Mouse (Mus musculus): Measurements from ENCODE around the gene Mup22. TPM values are rescaled to one million over a fixed set of nuclear protein-coding genes. Genes with fewer than 3 reads are reported as not detected.
"Not testable (repeated sequence)": the region's sequence is repeated elsewhere in the genome, so short reads cannot be mapped to it uniquely, and the experiment has no call there.

The Mup22 gene
- total RNA-seq (2021): 10 to 100 TPM in 1 of 2 experiments, not detected in 1; 30.5 TPM
- long read RNA-seq, experiment 1, partial matches to known transcripts: 2 of 6 reads
- long read RNA-seq, experiment 1, other reads (novel, unspliced or antisense): 0 of 6 reads
- long read RNA-seq, experiment 2: 0 reads

DNA sequence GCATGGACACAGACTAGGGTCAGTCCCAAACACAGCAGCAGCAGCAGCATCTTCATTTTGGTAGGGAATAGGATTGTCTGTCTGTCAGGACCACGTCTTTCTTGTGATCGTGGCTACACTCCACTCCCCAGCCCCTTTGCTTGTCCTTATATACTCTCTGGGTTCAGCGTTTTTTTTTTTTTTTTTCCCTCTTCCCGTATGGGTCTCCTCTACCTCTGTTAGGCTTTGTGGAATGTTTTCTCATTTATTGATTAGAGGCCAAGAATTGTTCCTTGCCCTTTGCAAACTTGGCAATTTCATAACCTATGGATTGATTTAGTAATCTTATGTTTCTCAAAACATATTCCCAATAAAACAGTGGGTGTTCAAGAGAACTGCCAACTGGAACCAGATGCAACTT, at the start of gene Mup22:
Gene Mup22 (minus strand): TSS at position 101 of the 400 bp plus-strand sequence.
- DNase-seq; H3K27ac ChIP-seq; intact Hi-C loops (cut with DNase I); H3K4me3 ChIP-seq: not testable (repeated sequence)

DNA sequence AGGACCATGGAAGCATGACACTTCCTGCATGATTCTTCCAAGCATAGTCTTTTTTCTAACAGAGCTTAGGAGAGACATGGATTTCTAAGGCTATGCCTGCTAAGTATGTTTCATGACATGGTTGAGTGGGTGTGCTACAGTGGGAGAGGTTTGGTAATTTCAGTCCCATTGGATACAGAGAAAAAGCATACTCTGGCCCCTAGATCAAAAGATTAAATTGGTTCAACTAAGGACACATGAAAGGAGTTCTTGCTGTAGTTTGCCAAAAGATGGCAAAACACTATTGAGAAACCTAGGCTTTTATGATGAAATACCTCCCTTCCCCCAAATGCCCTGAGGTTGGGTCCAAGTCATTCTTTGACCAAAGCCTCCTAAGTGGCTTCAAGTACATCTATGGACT, 19.6 kb upstream of the Mup22 start:
- DNase-seq; intact Hi-C loops (cut with DNase I); H3K27ac ChIP-seq; H3K4me3 ChIP-seq: not testable (repeated sequence)

Other genes with a start within 250 kb of the Mup22 start
- gene Mup10, start 239.3 kb downstream of the Mup22 start, total RNA-seq (2021): not detected
- gene Mup11, start 159.1 kb downstream of the Mup22 start, total RNA-seq (2021): under 1 TPM in 1 of 2 experiments, not detected in 1; 0.47 TPM
- gene Mup12, start 80.1 kb downstream of the Mup22 start, total RNA-seq (2021): not detected

Data from gastrocnemius, adult 2 months (tissue).